Mouse (Mus musculus): Measurements from ENCODE around the gene Ifngr1. TPM values are rescaled to one million over a fixed set of nuclear protein-coding genes. Genes with fewer than 3 reads are reported as not detected.
"Not testable (repeated sequence)": the region's sequence is repeated elsewhere in the genome, so short reads cannot be mapped to it uniquely, and the experiment has no call there.

Gene Ifngr1
- polyA plus RNA-seq, 1 experiment from 2014 or later, result 69.7 TPM

DNA sequence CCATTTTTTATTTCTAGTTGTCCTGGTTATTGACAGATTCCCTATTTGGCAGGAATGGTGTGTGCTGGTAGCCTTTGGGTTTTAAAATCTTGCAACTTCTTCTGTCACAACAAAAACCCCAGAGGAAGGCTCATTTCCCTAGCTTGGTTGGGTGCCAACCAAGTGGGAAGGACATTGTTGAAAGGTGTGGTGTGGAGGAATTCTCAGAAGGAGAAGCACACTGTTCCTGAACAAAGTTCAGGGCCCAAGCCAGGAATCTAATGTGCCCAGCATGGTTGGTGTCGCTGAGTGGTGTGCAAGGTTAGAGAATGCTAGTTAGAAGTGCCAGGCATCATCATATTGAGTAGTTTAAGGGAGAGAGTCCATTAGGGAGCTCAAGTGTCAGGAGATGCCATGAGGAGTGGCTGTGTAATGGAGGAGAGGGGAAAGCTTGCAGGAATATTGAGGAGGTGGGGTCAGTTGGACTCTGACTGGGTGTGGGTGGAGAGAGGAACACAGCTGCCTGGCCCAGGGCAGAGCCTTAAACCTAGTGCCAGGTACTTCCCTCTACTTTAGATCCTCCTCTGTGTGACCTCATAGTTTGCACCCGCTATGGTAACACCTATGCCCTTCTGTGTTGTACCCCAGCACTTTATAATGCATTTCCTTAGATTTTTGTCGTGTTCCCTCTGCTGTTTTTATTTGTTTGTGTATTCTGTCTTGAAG is 2.6 kb downstream of the Ifngr1 start:
- H3K27me3 ChIP-seq (ENCODE audit: control insufficient read depth, insufficient read depth, low read length), result no peaks in the 10 kb centered on the region
- ATAC-seq (replicated peaks; ENCODE audit: extremely low read depth, insufficient read depth, low FRiP score), result no peak
- peaks cover 10% of the 10 kb centered on the region for H3K36me3 ChIP-seq (ENCODE audit: control insufficient read depth, insufficient read depth)
- peaks cover 23% of the 10 kb centered on the region for H3K4me1 ChIP-seq (ENCODE audit: control insufficient read depth, insufficient read depth, low read length)
- H3K27ac ChIP-seq (ENCODE audit: low read length), result no peak overlapping the region
- H3K9me3 ChIP-seq (replicated peaks; ENCODE audit: control insufficient read depth, low read length), result no peaks in the 10 kb centered on the region
- H3K9ac ChIP-seq (ENCODE audit: low read length), result no peak overlapping the region
- peak overlapping the region; percentile 29 for H3K4me3 ChIP-seq (ENCODE audit: low read length)
- H3K4me2 ChIP-seq (ENCODE audit: low read depth, low read length), result peak overlapping the region; percentile 72
- WGBS, result 86% methylated on average over 3 of the region's 3 CpGs

GRCm38 (mm10) chr10:19596866-19597265 is 5.1 kb downstream of the Ifngr1 start:
- no peaks in the 10 kb centered on the region for H3K9me3 ChIP-seq (replicated peaks; ENCODE audit: control insufficient read depth, low read length)
- H3K36me3 ChIP-seq (ENCODE audit: control insufficient read depth, insufficient read depth), result peaks cover 21% of the 10 kb centered on the region
- no peak overlapping the region for H3K4me2 ChIP-seq (ENCODE audit: low read depth, low read length)
- 0 out of 2 replicates have a peak overlapping the region, but pooled peaks have one; percentile 3 for H3K9ac ChIP-seq (ENCODE audit: low read length)
- H3K4me1 ChIP-seq (ENCODE audit: control insufficient read depth, insufficient read depth, low read length), result peaks cover 18% of the 10 kb centered on the region
- no peak overlapping the region for H3K4me3 ChIP-seq (ENCODE audit: low read length)
- no peaks in the 10 kb centered on the region for H3K27me3 ChIP-seq (ENCODE audit: control insufficient read depth, insufficient read depth, low read length)
- H3K27ac ChIP-seq (ENCODE audit: low read length), result no peak overlapping the region
- WGBS, result 53% methylated on average over 4 of the region's 4 CpGs
- no peak for ATAC-seq (replicated peaks; ENCODE audit: extremely low read depth, insufficient read depth, low FRiP score)

- no peaks in the 10 kb centered on the region for H3K9me3 ChIP-seq (replicated peaks; ENCODE audit: control insufficient read depth, low read length)
- no peak for ATAC-seq (replicated peaks; ENCODE audit: extremely low read depth, insufficient read depth, low FRiP score)
- H3K27me3 ChIP-seq (ENCODE audit: control insufficient read depth, insufficient read depth, low read length), result no peaks in the 10 kb centered on the region
- H3K27ac ChIP-seq (ENCODE audit: low read length), result no peak overlapping the region
- H3K9ac ChIP-seq (ENCODE audit: low read length), result no peak overlapping the region
- H3K4me3 ChIP-seq (ENCODE audit: low read length), result no peak overlapping the region
- peaks cover 32% of the 10 kb centered on the region for H3K36me3 ChIP-seq (ENCODE audit: control insufficient read depth, insufficient read depth)
- peaks cover 13% of the 10 kb centered on the region for H3K4me1 ChIP-seq (ENCODE audit: control insufficient read depth, insufficient read depth, low read length)
- 75% methylated on average over 11 of the region's 11 CpGs for WGBS
- no peak overlapping the region for H3K4me2 ChIP-seq (ENCODE audit: low read depth, low read length)
These were observed 6.3 kb downstream of the Ifngr1 start for GRCm38 (mm10) chr10:19598091-19598490.

GRCm38 (mm10) chr10:19599331-19600092 is 7.8 kb downstream of the Ifngr1 start:
- Histone ChIP-seq H3K9me3 (replicated peaks; ENCODE audit: control insufficient read depth, low read length) (no peaks in the 10 kb centered on the region), H3K27me3 (ENCODE audit: control insufficient read depth, insufficient read depth, low read length) (no peaks in the 10 kb centered on the region), H3K36me3 (ENCODE audit: control insufficient read depth, insufficient read depth) (peaks cover 42% of the 10 kb centered on the region), H3K27ac (ENCODE audit: low read length) (no peak overlapping the region), H3K4me3 (ENCODE audit: low read length) (no peak overlapping the region), H3K9ac (ENCODE audit: low read length) (no peak overlapping the region), H3K4me2 (ENCODE audit: low read depth, low read length) (no peak overlapping the region), H3K4me1 (ENCODE audit: control insufficient read depth, insufficient read depth, low read length) (0 out of 2 replicates have a peak, but pooled peaks cover under 1% of the 10 kb centered on the region)
- ATAC-seq (replicated peaks; ENCODE audit: extremely low read depth, insufficient read depth, low FRiP score), result no peak
- WGBS, result 73% methylated on average over 6 of the region's 6 CpGs

DNA sequence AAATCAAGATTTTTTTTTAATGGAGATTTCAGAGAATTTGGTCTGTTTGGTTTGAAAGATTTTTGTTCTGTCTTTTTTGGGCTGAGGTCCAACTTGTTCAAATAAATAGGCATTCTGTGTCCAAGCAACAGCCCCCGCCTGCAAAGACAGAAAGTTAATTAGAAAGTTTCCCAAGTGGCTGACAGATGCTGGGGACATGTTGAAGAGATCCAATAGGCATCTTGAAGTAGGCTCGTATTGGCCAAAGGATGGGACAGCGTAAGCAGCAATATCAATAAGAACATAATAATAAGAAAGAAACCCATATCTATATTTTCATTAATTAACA is 8.3 kb downstream of the Ifngr1 start:
- Histone ChIP-seq H3K27ac (ENCODE audit: low read length) (no peak overlapping the region), H3K9ac (ENCODE audit: low read length) (no peak overlapping the region), H3K4me2 (ENCODE audit: low read depth, low read length) (no peak overlapping the region), H3K9me3 (replicated peaks; ENCODE audit: control insufficient read depth, low read length) (no peaks in the 10 kb centered on the region), H3K36me3 (ENCODE audit: control insufficient read depth, insufficient read depth) (peaks cover 47% of the 10 kb centered on the region), H3K27me3 (ENCODE audit: control insufficient read depth, insufficient read depth, low read length) (no peaks in the 10 kb centered on the region), H3K4me3 (ENCODE audit: low read length) (no peak overlapping the region), H3K4me1 (ENCODE audit: control insufficient read depth, insufficient read depth, low read length) (no peaks in the 10 kb centered on the region)
- 82% methylated on average over 3 of the region's 3 CpGs for WGBS
- ATAC-seq (replicated peaks; ENCODE audit: extremely low read depth, insufficient read depth, low FRiP score), result no peak

DNA sequence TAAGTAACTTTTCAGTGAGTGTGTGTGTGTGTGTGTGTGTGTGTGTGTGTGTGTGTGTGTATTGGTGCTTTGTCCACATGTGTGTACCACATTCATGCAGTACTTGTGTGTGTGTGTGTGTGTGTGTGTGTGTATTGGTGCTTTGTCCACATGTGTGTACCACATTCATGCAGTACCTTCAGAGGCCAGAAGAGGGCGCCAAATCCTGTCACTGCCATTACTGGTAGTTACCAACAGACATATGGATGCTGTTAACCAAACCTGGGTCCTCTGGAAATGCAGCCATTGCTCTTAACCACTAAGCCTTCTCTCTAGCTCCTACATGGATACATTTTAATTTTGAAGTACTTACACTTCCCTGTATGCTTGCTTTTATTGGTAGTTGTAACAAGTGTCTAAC is 9.8 kb downstream of the Ifngr1 start:
- not testable (repeated sequence) for H3K27me3 ChIP-seq (ENCODE audit: control insufficient read depth, insufficient read depth, low read length); ATAC-seq (replicated peaks; ENCODE audit: extremely low read depth, insufficient read depth, low FRiP score); H3K4me2 ChIP-seq (ENCODE audit: low read depth, low read length); H3K4me3 ChIP-seq (ENCODE audit: low read length); H3K4me1 ChIP-seq (ENCODE audit: control insufficient read depth, insufficient read depth, low read length); H3K9me3 ChIP-seq (replicated peaks; ENCODE audit: control insufficient read depth, low read length); H3K27ac ChIP-seq (ENCODE audit: low read length); H3K9ac ChIP-seq (ENCODE audit: low read length)
- 33% methylated on average over 1 of the region's 1 CpGs for WGBS
- H3K36me3 ChIP-seq (ENCODE audit: control insufficient read depth, insufficient read depth), result peaks cover 61% of the 10 kb centered on the region

DNA sequence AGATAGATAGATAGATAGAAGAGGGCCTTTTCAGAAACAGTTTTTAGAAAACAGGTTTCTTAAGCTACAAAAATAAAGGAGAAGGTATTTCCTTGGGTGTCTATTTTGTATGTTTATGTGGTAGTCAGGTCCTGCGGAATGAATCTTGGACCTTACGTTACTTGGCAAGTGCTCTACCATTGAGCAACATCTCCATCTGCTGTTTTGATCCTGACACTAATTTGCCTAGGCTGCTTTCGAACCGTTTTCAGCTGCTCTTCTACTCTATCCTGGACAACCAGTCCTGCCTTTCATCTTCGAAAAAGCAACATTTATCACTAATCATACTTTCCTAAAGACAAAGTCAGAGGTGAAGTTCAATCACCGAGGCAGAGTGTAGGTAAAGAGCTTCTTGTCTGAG is 11.5 kb downstream of the Ifngr1 start:
- no peaks in the 10 kb centered on the region for H3K9me3 ChIP-seq (replicated peaks; ENCODE audit: control insufficient read depth, low read length)
- no peak overlapping the region for H3K4me3 ChIP-seq (ENCODE audit: low read length)
- H3K4me2 ChIP-seq (ENCODE audit: low read depth, low read length), result no peak overlapping the region
- peaks cover 70% of the 10 kb centered on the region for H3K36me3 ChIP-seq (ENCODE audit: control insufficient read depth, insufficient read depth)
- WGBS, result 89% methylated on average over 6 of the region's 6 CpGs
- no peak for ATAC-seq (replicated peaks; ENCODE audit: extremely low read depth, insufficient read depth, low FRiP score)
- no peak overlapping the region for H3K9ac ChIP-seq (ENCODE audit: low read length)
- no peak overlapping the region for H3K27ac ChIP-seq (ENCODE audit: low read length)
- no peaks in the 10 kb centered on the region for H3K27me3 ChIP-seq (ENCODE audit: control insufficient read depth, insufficient read depth, low read length)
- H3K4me1 ChIP-seq (ENCODE audit: control insufficient read depth, insufficient read depth, low read length), result no peaks in the 10 kb centered on the region

- ATAC-seq (replicated peaks; ENCODE audit: extremely low read depth, insufficient read depth, low FRiP score), result peak; percentile 12; the same call in 1 of the 2 replicates
- H3K27me3 ChIP-seq (ENCODE audit: control insufficient read depth, insufficient read depth, low read length), result no peaks in the 10 kb centered on the region
- H3K4me1 ChIP-seq (ENCODE audit: control insufficient read depth, insufficient read depth, low read length), result peaks cover 13% of the 10 kb centered on the region
- no peak overlapping the region for H3K4me3 ChIP-seq (ENCODE audit: low read length)
- H3K27ac ChIP-seq (ENCODE audit: low read length), result peak overlapping the region; percentile 6; the same call in 1 of the 2 replicates
- 54% methylated on average over 14 of the region's 14 CpGs for WGBS
- no peaks in the 10 kb centered on the region for H3K9me3 ChIP-seq (replicated peaks; ENCODE audit: control insufficient read depth, low read length)
- peaks cover 48% of the 10 kb centered on the region for H3K36me3 ChIP-seq (ENCODE audit: control insufficient read depth, insufficient read depth)
- no peak overlapping the region for H3K4me2 ChIP-seq (ENCODE audit: low read depth, low read length)
- no peak overlapping the region for H3K9ac ChIP-seq (ENCODE audit: low read length)
These were observed 17.4 kb downstream of the Ifngr1 start for GRCm38 (mm10) chr10:19609125-19609524.

- Histone ChIP-seq H3K36me3 (ENCODE audit: control insufficient read depth, insufficient read depth) (peaks cover 24% of the 10 kb centered on the region), H3K4me3 (ENCODE audit: low read length) (no peak overlapping the region), H3K27ac (ENCODE audit: low read length) (no peak overlapping the region), H3K27me3 (ENCODE audit: control insufficient read depth, insufficient read depth, low read length) (no peaks in the 10 kb centered on the region), H3K9me3 (replicated peaks; ENCODE audit: control insufficient read depth, low read length) (no peaks in the 10 kb centered on the region), H3K4me1 (ENCODE audit: control insufficient read depth, insufficient read depth, low read length) (peaks cover 17% of the 10 kb centered on the region), H3K9ac (ENCODE audit: low read length) (no peak overlapping the region), H3K4me2 (ENCODE audit: low read depth, low read length) (no peak overlapping the region)
- WGBS, result 41% methylated on average over 2 of the region's 2 CpGs
- ATAC-seq (replicated peaks; ENCODE audit: extremely low read depth, insufficient read depth, low FRiP score), result no peak
These were observed 19.9 kb downstream of the Ifngr1 start for GRCm38 (mm10) chr10:19611616-19612015.
